Mouse (Mus musculus) lung, embryonic 14.5 days (tissue): ENCODE measurements around the gene Negr1. TPM values are rescaled to one million over a fixed set of nuclear protein-coding genes. Genes with fewer than 3 reads are reported as not detected.
A peak's percentile ranks its signal among the peaks of the same experiment; 100 is the strongest.

Experiments used
- ATAC-seq: fragments of 200-750 bp; cut with Nextera tagmentation; 2 replicates; pipeline ENCODE4 v1.8.0; 2017; ENCODE audit warnings: mild to moderate bottlenecking, moderate TSS enrichment, moderate library complexity; ENCODE audit not compliant: insufficient read depth
- DNase-seq: peaks from one replicate; pipeline ENCODE4 v3.0.0-alpha.2; 2015
- H3K27ac ChIP-seq: fragments of 300-500 bp; sonication (generic); 2 replicates; pipeline ENCODE4 v1.5.1; 2014; ENCODE audit warnings: low read depth, mild to moderate bottlenecking, moderate library complexity
- H3K27me3 ChIP-seq: fragments of 300-500 bp; sonication (generic); 2 replicates; pipeline ENCODE4 v1.6.1; 2014; ENCODE audit warnings: low read length, control low read depth; ENCODE audit not compliant: insufficient read depth
- H3K36me3 ChIP-seq: fragments of 300-500 bp; sonication (generic); 2 replicates; pipeline ENCODE4 v1.6.1; 2014; ENCODE audit warnings: control low read depth; ENCODE audit not compliant: insufficient read depth
- H3K4me1 ChIP-seq: fragments of 300-500 bp; sonication (generic); 2 replicates; pipeline ENCODE4 v1.6.1; 2014; ENCODE audit warnings: antibody characterized with exemption, control low read depth; ENCODE audit not compliant: insufficient read depth
- H3K4me2 ChIP-seq: fragments of 300-500 bp; sonication (generic); 2 replicates; pipeline ENCODE4 v1.6.1; 2014; ENCODE audit warnings: mild to moderate bottlenecking
- H3K4me3 ChIP-seq: fragments of 300-500 bp; sonication (generic); 2 replicates; pipeline ENCODE4 v1.5.1; 2014; ENCODE audit warnings: low read depth, low read length
- H3K9ac ChIP-seq: fragments of 300-500 bp; sonication (generic); 2 replicates; pipeline ENCODE4 v1.6.1; 2014
- H3K9me3 ChIP-seq: fragments of 300-500 bp; sonication (generic); 2 replicates; pipeline ENCODE4 v1.6.1; 2016; ENCODE audit warnings: low read depth, low read length, control low read depth
- CTCF ChIP-seq: IDR thresholded peaks from 2 replicates; pipeline ENCODE4 v1.5.1; 2016; ENCODE audit warnings: antibody characterized with exemption, low read depth
- WGBS: fragments of 180-500 bp; shearing (Covaris S2); extraction: QIAGEN DNeasy Blood & Tissue Kit; methylation state at CpG from one replicate; pipeline ENCODE4 v1.1.7; 2014; 5-methylcytosine and 5-hydroxymethylcytosine counted together
- polyA plus RNA-seq: library from polyadenylated mRNA; unstranded; fragments of >200 nt; fragmentation: Nextera tagmentation; extraction: Ambion mirVana; gene quantifications from 2 replicates; pipeline ENCODE4 v1.2.1, GENCODE M21; 2014

Gene Negr1
- polyA plus RNA-seq, 1 experiment from 2014 or later: 7.8 TPM

DNA sequence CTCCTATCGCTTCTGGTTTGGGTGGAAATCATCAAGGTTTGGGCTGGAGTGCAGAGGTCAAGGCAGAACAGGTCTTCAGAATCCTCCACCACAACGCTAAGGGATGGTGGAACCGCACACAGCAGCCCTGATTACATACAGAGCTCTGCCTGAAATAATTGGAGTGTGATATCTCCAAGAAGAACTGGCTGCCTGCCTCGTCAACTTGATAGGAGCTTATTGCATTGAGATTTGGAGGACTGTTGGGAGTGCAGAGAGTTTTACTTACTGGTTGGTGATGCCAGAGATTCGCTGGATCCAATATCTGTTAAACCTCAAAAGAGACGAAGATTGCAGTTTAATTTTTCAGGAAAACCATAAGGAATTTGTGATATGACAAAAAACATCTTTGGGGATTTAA is 391.4 kb downstream of the Negr1 start:
- no peaks in the 10 kb centered on the region for H3K4me1 ChIP-seq
- no peak overlapping the region for H3K27ac ChIP-seq
- H3K9ac ChIP-seq: no peak overlapping the region
- H3K27me3 ChIP-seq: no peaks in the 10 kb centered on the region
- WGBS: 56% methylated on average over 6 of the region's 6 CpGs
- H3K4me2 ChIP-seq: no peak overlapping the region
- ATAC-seq: no peak
- no peaks in the 10 kb centered on the region for H3K36me3 ChIP-seq
- no peak overlapping the region for H3K4me3 ChIP-seq
- H3K9me3 ChIP-seq: no peaks in the 10 kb centered on the region
- TF ChIP-seq CTCF: no peak
- DNase-seq: no peak

GRCm38 (mm10) chr3:156955094-156955493 is 393.5 kb downstream of the Negr1 start:
- no peak for TF ChIP-seq CTCF
- H3K27ac ChIP-seq: no peak overlapping the region
- no peaks in the 10 kb centered on the region for H3K27me3 ChIP-seq
- ATAC-seq: no peak
- H3K4me1 ChIP-seq: no peaks in the 10 kb centered on the region
- no peak overlapping the region for H3K4me2 ChIP-seq
- H3K4me3 ChIP-seq: no peak overlapping the region
- no peak for DNase-seq
- H3K9ac ChIP-seq: no peak overlapping the region
- WGBS: 83% methylated on average over 4 of the region's 4 CpGs
- no peaks in the 10 kb centered on the region for H3K36me3 ChIP-seq
- no peaks in the 10 kb centered on the region for H3K9me3 ChIP-seq

GRCm38 (mm10) chr3:156958640-156959039 is 397.0 kb downstream of the Negr1 start:
- Histone ChIP-seq H3K4me2 (no peak overlapping the region), H3K27ac (no peak overlapping the region), H3K9ac (no peak overlapping the region), H3K4me3 (no peak overlapping the region), H3K9me3 (no peaks in the 10 kb centered on the region), H3K36me3 (no peaks in the 10 kb centered on the region), H3K27me3 (no peaks in the 10 kb centered on the region), H3K4me1 (no peaks in the 10 kb centered on the region)
- DNase-seq (no peak), ATAC-seq (no peak)
- TF ChIP-seq CTCF: no peak
- 93% methylated on average over 7 of the region's 7 CpGs for WGBS

- H3K36me3 ChIP-seq: no peaks in the 10 kb centered on the region
- no peaks in the 10 kb centered on the region for H3K9me3 ChIP-seq
- no peak overlapping the region for H3K9ac ChIP-seq
- TF ChIP-seq CTCF: no peak
- no peak overlapping the region for H3K4me3 ChIP-seq
- no peak overlapping the region for H3K27ac ChIP-seq
- peak; percentile 48 for DNase-seq
- no peak for ATAC-seq
- no peaks in the 10 kb centered on the region for H3K4me1 ChIP-seq
- WGBS: 49% methylated on average over 2 of the region's 2 CpGs
- no peaks in the 10 kb centered on the region for H3K27me3 ChIP-seq
- no peak overlapping the region for H3K4me2 ChIP-seq
These were observed 407.2 kb downstream of the Negr1 start for GRCm38 (mm10) chr3:156968764-156969163.

GRCm38 (mm10) chr3:156971104-156971503 is 409.5 kb downstream of the Negr1 start:
- WGBS: 76% methylated on average over 2 of the region's 2 CpGs
- TF ChIP-seq CTCF: no peak
- H3K36me3 ChIP-seq: no peaks in the 10 kb centered on the region

GRCm38 (mm10) chr3:156976816-156977215 is 415.2 kb downstream of the Negr1 start:
- Histone ChIP-seq H3K9ac (no peak overlapping the region), H3K4me3 (no peak overlapping the region), H3K36me3 (no peaks in the 10 kb centered on the region), H3K27me3 (no peaks in the 10 kb centered on the region), H3K4me1 (no peaks in the 10 kb centered on the region), H3K4me2 (no peak overlapping the region), H3K27ac (no peak overlapping the region), H3K9me3 (no peaks in the 10 kb centered on the region)
- WGBS: 54% methylated on average over 2 of the region's 2 CpGs
- TF ChIP-seq CTCF: no peak
- DNase-seq (no peak), ATAC-seq (no peak)

More at GRCm38 (mm10) chr3:156971104-156971503, 409.5 kb downstream of the Negr1 start:
- Histone ChIP-seq H3K4me2 (no peak overlapping the region), H3K4me3 (no peak overlapping the region), H3K9ac (no peak overlapping the region), H3K27ac (no peak overlapping the region), H3K27me3 (no peaks in the 10 kb centered on the region), H3K4me1 (no peaks in the 10 kb centered on the region), H3K9me3 (no peaks in the 10 kb centered on the region)
- ATAC-seq (no peak), DNase-seq (no peak)

DNA sequence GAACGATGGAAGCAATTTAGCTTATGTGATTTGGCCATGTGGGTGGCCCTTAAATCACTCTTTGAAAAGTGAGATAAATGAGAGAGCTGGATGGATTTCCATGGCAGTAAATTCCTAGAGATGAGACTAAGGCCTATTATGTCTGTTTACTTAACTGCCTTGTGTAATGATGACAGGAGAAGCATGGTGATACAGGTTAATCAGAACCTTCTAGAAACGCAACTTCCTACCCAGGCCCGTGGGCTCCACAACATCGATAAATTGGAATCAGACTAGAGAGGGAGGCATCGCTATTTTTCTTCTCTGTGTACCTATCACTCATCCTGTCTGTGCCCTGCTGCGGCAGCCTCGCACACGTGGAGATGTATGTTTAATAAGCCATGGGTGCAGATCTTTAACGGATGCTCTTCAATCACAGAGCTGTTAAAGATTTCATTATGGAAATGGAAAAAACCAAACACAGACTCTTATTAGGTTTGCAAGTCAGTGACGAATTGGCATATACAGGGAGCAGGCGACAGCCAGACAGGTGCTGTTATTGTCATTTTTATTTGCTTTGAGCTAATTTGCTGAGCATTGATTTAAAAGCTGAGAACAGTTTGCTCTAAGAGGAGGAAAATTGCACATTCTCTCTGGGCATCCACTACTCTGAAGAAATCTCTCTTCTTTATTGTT is 418.6 kb downstream of the Negr1 start:
- Histone ChIP-seq H3K36me3 (no peaks in the 10 kb centered on the region), H3K4me3 (no peak overlapping the region)
- ATAC-seq: no peak

DNA sequence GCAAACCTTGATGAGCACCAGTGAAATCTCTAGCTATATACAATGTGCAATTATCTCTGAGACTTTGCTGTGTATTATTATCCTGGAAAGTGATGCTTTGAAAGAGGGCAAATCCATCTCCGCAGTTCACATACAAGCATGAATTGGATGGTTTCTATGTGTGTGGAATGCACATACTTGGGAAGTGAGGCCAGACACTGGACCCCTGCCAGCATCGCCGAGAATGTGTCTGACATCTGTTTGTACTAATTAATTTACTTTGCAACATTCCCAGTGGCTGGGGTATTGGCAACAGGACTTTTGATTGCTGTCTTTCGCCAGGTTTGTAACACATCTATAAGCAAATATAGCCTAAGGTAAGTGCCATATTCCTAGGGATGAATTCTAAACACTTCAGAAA is 420.5 kb downstream of the Negr1 start:
- H3K4me3 ChIP-seq: no peak overlapping the region
- ATAC-seq (peak; percentile 41; the same call in 1 of the 2 replicates), DNase-seq (peak; percentile 75)
- H3K4me1 ChIP-seq: no peaks in the 10 kb centered on the region
- no peaks in the 10 kb centered on the region for H3K27me3 ChIP-seq
- no peak for TF ChIP-seq CTCF
- no peak overlapping the region for H3K27ac ChIP-seq
- H3K36me3 ChIP-seq: no peaks in the 10 kb centered on the region
- H3K9ac ChIP-seq: no peak overlapping the region
- 30% methylated on average over 4 of the region's 4 CpGs for WGBS
- H3K4me2 ChIP-seq: no peak overlapping the region
- no peaks in the 10 kb centered on the region for H3K9me3 ChIP-seq

More for the DNA sequence above, 418.6 kb downstream of the Negr1 start:
- Histone ChIP-seq H3K4me2 (no peak overlapping the region), H3K9me3 (no peaks in the 10 kb centered on the region), H3K4me1 (no peaks in the 10 kb centered on the region), H3K9ac (no peak overlapping the region), H3K27me3 (no peaks in the 10 kb centered on the region), H3K27ac (no peak overlapping the region)
- no peak for DNase-seq
- no peak for TF ChIP-seq CTCF
- WGBS: 48% methylated on average over 11 of the region's 11 CpGs
